Comparison of ENCODE assay signal across 10 mouse cellular contexts in the genomic region with DNA sequence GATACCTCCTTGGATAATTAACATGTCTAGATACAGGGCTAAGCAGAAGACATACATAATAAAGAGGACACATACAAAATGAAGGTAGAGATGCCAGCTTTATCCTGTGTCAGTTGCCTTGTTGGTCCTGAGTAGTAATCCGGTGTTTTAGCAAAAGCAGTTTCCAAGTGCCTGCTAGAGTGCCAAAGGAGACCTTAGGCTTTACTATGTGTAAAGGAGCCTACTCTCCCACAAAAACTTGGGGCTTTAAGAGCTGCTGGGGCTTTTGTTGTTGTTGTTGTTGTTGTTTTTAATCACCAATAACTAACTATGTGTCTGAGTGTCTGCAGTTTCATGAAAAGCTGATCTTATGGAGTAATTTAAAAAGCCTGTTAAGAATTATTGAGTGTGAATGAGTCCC.
"Had no signal": no experiment of that assay in that cellular context is flagged by ENCODE, and none has a peak within 500 bp of the region (broad histone marks: within the 10 kb centered on the region; RNA-seq: fewer than 3 reads in every experiment).

No protein-coding gene starts in this region.

- H3K9ac ChIP-seq: liver, embryonic 15.5 days; neural tube, embryonic 12.5 days had no signal

- H3K9me3 ChIP-seq: limb, embryonic 10.5 days; liver, embryonic 15.5 days; neural tube, embryonic 12.5 days had no signal

- DNase-seq: kidney, postnatal 10 days; lung, adult 2 months; lung, postnatal 36 days had no signal

- H3K4me3 ChIP-seq: left cerebral cortex, adult 2 months; limb, embryonic 10.5 days; liver, embryonic 15.5 days; neural tube, embryonic 12.5 days had no signal

- H3K27me3 ChIP-seq: liver, embryonic 15.5 days; neural tube, embryonic 12.5 days had no signal

- H3K36me3 ChIP-seq: limb, embryonic 10.5 days; liver, embryonic 15.5 days; neural tube, embryonic 12.5 days had no signal

- H3K27ac ChIP-seq: left cerebral cortex, adult 2 months; limb, embryonic 10.5 days; liver, embryonic 15.5 days; neural tube, embryonic 12.5 days; stomach, postnatal 0 days had no signal

- H3K4me2 ChIP-seq: liver, embryonic 11.5 days; liver, embryonic 15.5 days; neural tube, embryonic 12.5 days had no signal

- ATAC-seq: lung, postnatal 0 days had no signal

- H3K4me1 ChIP-seq: limb, embryonic 10.5 days; liver, embryonic 15.5 days; neural tube, embryonic 12.5 days had no signal
